Mouse (Mus musculus) liver, postnatal 0 days (tissue): Measurements from ENCODE around the gene Prkd2.

Experiments used
- CTCF ChIP-seq: sonication (generic); IDR thresholded peaks from 2 replicates; pipeline ENCODE4 v1.5.1; 2016; ENCODE audit warnings: antibody characterized with exemption, low read depth
- EP300 ChIP-seq: IDR thresholded peaks from 2 replicates; pipeline ENCODE4 v1.6.1; 2016; ENCODE audit warnings: antibody characterized with exemption, low read depth, mild to moderate bottlenecking

GRCm38 (mm10) chr7:16890536-16890935 lies 47.8 kb downstream of the Prkd2 start:
- TF ChIP-seq CTCF = no peak
- no peak for TF ChIP-seq EP300
